Mouse (Mus musculus) kidney, postnatal 0 days (tissue): ENCODE measurements around the gene Synpr. TPM values are rescaled to one million over a fixed set of nuclear protein-coding genes. Genes with fewer than 3 reads are reported as not detected.

Experiments
- ATAC-seq: fragments of 200-750 bp; cut with Nextera tagmentation; replicated peaks from 2 replicates; pipeline ENCODE4 v1.8.0; 2017; ENCODE audit warnings: low read depth, moderate number of reproducible peaks, moderate TSS enrichment, moderate library complexity; ENCODE audit not compliant: low FRiP score
- DNase-seq: peaks from one replicate; pipeline ENCODE4 v3.0.0-alpha.2; 2016; ENCODE audit warnings: low spot score
- H3K27ac ChIP-seq: fragments of 300-500 bp; sonication (generic); 2 replicates; pipeline ENCODE4 v1.5.1; 2014; ENCODE audit warnings: mild to moderate bottlenecking
- H3K27me3 ChIP-seq: fragments of 300-500 bp; sonication (generic); 2 replicates; pipeline ENCODE4 v1.6.1; 2014; ENCODE audit warnings: low read length, mixed read lengths; ENCODE audit not compliant: insufficient read depth
- H3K36me3 ChIP-seq: fragments of 300-500 bp; sonication (generic); 2 replicates; pipeline ENCODE4 v1.6.1; 2014; ENCODE audit warnings: low read length, mixed read lengths; ENCODE audit not compliant: insufficient read depth
- H3K4me1 ChIP-seq: fragments of 300-500 bp; sonication (generic); replicated peaks from 2 replicates; pipeline ENCODE4 v1.6.1; 2014; ENCODE audit warnings: antibody characterized with exemption, low read length, mixed read lengths; ENCODE audit not compliant: insufficient read depth
- H3K4me2 ChIP-seq: fragments of 300-500 bp; sonication (generic); 2 replicates; pipeline ENCODE4 v1.6.1; 2014; ENCODE audit warnings: mild to moderate bottlenecking, low read length, moderate library complexity, mixed read lengths
- H3K4me3 ChIP-seq: fragments of 300-500 bp; sonication (generic); replicated peaks from 2 replicates; pipeline ENCODE4 v1.5.1; 2014; ENCODE audit warnings: low read depth, low read length
- H3K9ac ChIP-seq: fragments of 300-500 bp; sonication (generic); 2 replicates; pipeline ENCODE4 v1.6.1; 2014; ENCODE audit warnings: low read depth, low read length
- H3K9me3 ChIP-seq: fragments of 300-500 bp; sonication (generic); replicated peaks from 2 replicates; pipeline ENCODE4 v1.6.1; 2016; ENCODE audit warnings: low read length, inconsistent platforms, mixed read lengths
- CTCF ChIP-seq: IDR thresholded peaks from 2 replicates; pipeline ENCODE4 v1.5.1; 2016; ENCODE audit warnings: antibody characterized with exemption, low read depth, mild to moderate bottlenecking, moderate library complexity
- WGBS: fragments of 180-500 bp; shearing (Covaris S2); extraction: QIAGEN DNeasy Blood & Tissue Kit; methylation state at CpG from one replicate; pipeline ENCODE4 v1.1.7; 2014; 5-methylcytosine and 5-hydroxymethylcytosine counted together
- polyA plus RNA-seq: library from polyadenylated mRNA; unstranded; fragments of >200 nt; fragmentation: Nextera tagmentation; extraction: Ambion mirVana; gene quantifications from 2 replicates; pipeline ENCODE4 v1.2.1, GENCODE M21; 2015

The Synpr gene
- polyA plus RNA-seq, 1 experiment from 2014 or later, result 0.75 TPM

DNA sequence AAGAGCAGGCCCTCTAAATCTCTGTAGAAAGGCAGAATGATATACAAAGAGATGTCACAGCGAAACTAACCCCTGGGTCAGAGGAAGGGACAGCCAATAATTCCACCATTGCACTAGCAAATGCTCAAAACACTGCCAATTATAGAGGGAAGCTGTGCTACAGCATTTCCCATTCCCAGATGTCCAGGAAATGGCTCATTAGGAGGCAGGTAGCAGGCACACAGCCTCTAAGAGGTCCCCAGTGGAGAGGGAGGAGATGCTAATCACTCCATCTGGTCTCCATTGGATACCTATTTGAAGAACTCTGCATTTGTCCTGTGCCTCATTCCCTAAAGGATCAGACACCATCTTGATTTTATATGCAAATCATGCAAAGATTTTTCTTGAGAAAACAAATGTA lies 366.5 kb downstream of the Synpr start:
- no peak for TF ChIP-seq CTCF
- no peaks in the 10 kb centered on the region for H3K36me3 ChIP-seq
- 57% methylated on average over 1 of the region's 1 CpGs for WGBS

DNA sequence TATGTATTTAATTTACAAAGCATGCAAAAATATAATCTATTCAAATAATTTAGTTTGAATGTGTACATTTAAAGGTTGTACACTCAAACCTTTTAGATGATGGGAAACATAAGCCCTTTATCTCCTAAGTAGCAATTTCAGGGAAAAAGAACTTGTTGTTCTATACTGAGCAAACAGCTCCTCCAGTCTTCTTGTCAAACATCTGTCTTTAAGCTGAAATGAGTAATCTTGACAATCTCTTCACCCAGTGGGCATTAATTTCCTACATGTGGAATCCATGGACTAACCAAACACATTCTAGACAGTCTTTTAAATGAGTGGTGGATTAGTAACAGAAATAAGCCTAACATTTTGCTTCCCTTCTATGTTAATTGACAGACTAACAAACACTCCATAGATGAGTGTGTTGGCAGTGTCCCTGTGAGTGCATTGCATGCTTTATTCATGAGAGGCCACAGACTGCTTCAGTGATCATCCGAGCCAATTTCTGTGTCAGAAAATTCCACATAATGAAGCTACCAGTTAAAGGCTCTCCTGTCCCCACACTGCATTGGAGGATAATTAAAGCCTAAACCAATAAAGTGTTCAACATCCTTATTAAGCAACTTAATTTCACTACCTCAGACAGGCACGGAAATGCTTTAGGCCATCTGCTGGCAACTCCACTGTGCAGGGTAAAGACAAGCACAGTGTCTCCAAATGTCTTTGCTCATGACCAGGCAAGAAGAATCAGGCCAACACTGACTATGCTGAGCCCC lies 367.1 kb downstream of the Synpr start:
- H3K9ac ChIP-seq, result no peak overlapping the region
- 66% methylated on average over 2 of the region's 2 CpGs for WGBS
- no peak overlapping the region for H3K4me3 ChIP-seq
- no peaks in the 10 kb centered on the region for H3K4me1 ChIP-seq
- H3K4me2 ChIP-seq, result no peak overlapping the region
- no peak overlapping the region for H3K27ac ChIP-seq
- ATAC-seq, result no peak
- H3K9me3 ChIP-seq, result no peaks in the 10 kb centered on the region
- no peak for TF ChIP-seq CTCF
- H3K36me3 ChIP-seq, result no peaks in the 10 kb centered on the region
- no peak for DNase-seq
- H3K27me3 ChIP-seq, result no peaks in the 10 kb centered on the region

More for the DNA sequence above, 366.5 kb downstream of the Synpr start:
- no peak overlapping the region for H3K4me2 ChIP-seq
- DNase-seq, result no peak
- no peak overlapping the region for H3K27ac ChIP-seq
- no peaks in the 10 kb centered on the region for H3K4me1 ChIP-seq
- H3K4me3 ChIP-seq, result no peak overlapping the region
- no peaks in the 10 kb centered on the region for H3K27me3 ChIP-seq
- ATAC-seq, result no peak
- H3K9ac ChIP-seq, result no peak overlapping the region
- no peaks in the 10 kb centered on the region for H3K9me3 ChIP-seq
